Mouse (Mus musculus) heart, postnatal 0 days (tissue): ENCODE measurements at regions not wholly inside any gene's neighbourhood (a gene's known extent, or its start where the extent isn't known, plus 50 kb on each side); places are given as distances from the start of the nearest gene placed in this dataset.

ENCODE experiments used
- ATAC-seq: fragments of 200-750 bp; cut with Nextera tagmentation; 2 replicates; pipeline ENCODE4 v1.8.0; 2017; ENCODE audit warnings: low read depth, moderate number of reproducible peaks, moderate library complexity; ENCODE audit not compliant: insufficient read depth
- DNase-seq: peaks from one replicate; pipeline ENCODE4 v3.0.0-alpha.2; 2016; ENCODE audit warnings: low spot score
- H3K27ac ChIP-seq: fragments of 300-500 bp; sonication (generic); 2 replicates; pipeline ENCODE4 v1.5.1; 2014; ENCODE audit warnings: low read depth, mild to moderate bottlenecking
- H3K27me3 ChIP-seq: fragments of 300-500 bp; sonication (generic); 2 replicates; pipeline ENCODE4 v1.6.1; 2014; ENCODE audit warnings: low read length, mixed read lengths; ENCODE audit not compliant: control insufficient read depth, insufficient read depth
- H3K36me3 ChIP-seq: fragments of 300-500 bp; sonication (generic); replicated peaks from 2 replicates; pipeline ENCODE4 v1.6.1; 2014; ENCODE audit warnings: low read length, mixed read lengths; ENCODE audit not compliant: control insufficient read depth, insufficient read depth
- H3K4me1 ChIP-seq: fragments of 300-500 bp; sonication (generic); 2 replicates; pipeline ENCODE4 v1.6.1; 2014; ENCODE audit warnings: antibody characterized with exemption; ENCODE audit not compliant: control insufficient read depth, insufficient read depth
- H3K4me2 ChIP-seq: fragments of 300-500 bp; sonication (generic); 2 replicates; pipeline ENCODE4 v1.6.1; 2014; ENCODE audit warnings: low read depth, mild to moderate bottlenecking, low read length, moderate library complexity
- H3K4me3 ChIP-seq: fragments of 300-500 bp; sonication (generic); 2 replicates; pipeline ENCODE4 v1.5.1; 2014; ENCODE audit warnings: low read depth, low read length
- H3K9ac ChIP-seq: fragments of 300-500 bp; sonication (generic); replicated peaks from 2 replicates; pipeline ENCODE4 v1.6.1; 2014; ENCODE audit warnings: low read depth, low read length, mixed read lengths
- H3K9me3 ChIP-seq: fragments of 300-500 bp; sonication (generic); replicated peaks from 2 replicates; pipeline ENCODE4 v1.6.1; 2016; ENCODE audit warnings: low read length; ENCODE audit not compliant: control insufficient read depth
- CTCF ChIP-seq: IDR thresholded peaks from 2 replicates; pipeline ENCODE4 v1.5.1; 2016; ENCODE audit warnings: antibody characterized with exemption, control low read depth, low read depth
- EP300 ChIP-seq: IDR thresholded peaks from 2 replicates; pipeline ENCODE4 v1.6.1; 2016; ENCODE audit warnings: antibody characterized with exemption, low read depth
- whole genome bisulfite sequencing: fragments of 180-500 bp; shearing (Covaris S2); extraction: QIAGEN DNeasy Blood & Tissue Kit; methylation state at CpG from one replicate; pipeline ENCODE4 v1.1.7; 2014; 5-methylcytosine and 5-hydroxymethylcytosine counted together

DNA sequence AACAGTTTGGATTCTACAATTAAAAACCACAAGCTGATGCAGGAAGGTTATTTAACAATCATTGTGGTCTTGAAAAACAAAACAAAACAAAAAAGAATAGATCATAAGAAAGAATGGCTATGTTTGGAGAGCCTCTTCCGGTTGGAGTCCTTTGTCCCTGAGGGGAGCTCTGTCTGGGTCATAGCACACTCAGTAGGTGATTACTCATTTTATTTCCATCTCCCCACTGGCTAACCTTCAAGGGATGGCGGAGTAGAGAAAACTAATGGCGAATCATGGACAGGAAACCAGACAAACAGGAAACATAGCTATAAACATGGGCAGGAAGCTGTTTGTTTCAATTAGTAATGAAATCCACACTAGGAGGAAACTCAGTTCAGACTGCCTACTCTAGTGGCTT, 545.8 kb upstream of the Tenm3 start:
- TF ChIP-seq EP300 = no peak
- TF ChIP-seq CTCF = no peak
- ATAC-seq (no peak), DNase-seq (no peak)
- no peak overlapping the region for H3K9ac ChIP-seq
- no peak overlapping the region for H3K4me2 ChIP-seq
- H3K4me3 ChIP-seq = no peak overlapping the region
- H3K27me3 ChIP-seq = no peaks in the 10 kb centered on the region
- WGBS = 62% methylated on average over 3 of the region's 3 CpGs
- no peak overlapping the region for H3K27ac ChIP-seq
- no peaks in the 10 kb centered on the region for H3K9me3 ChIP-seq
- H3K36me3 ChIP-seq = no peaks in the 10 kb centered on the region
- no peaks in the 10 kb centered on the region for H3K4me1 ChIP-seq

DNA sequence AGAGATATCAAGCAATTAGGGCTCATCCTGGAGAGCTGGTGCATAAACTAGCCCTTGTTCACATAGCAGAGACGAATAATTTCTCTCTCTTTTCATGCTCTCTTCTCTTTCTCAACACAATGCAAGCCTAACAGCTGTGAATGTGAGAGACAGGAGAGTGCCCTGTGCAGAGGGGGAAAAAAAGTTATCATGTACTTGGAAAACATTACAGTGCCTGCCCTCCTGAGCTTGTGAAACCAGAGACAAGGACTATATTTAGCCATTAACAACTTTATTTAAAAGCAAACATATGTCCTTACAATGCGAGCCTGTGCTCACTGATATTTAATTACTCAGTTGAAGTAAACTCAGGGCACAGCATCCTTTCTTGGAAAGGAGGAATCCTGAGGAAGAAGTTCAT, 543.8 kb upstream of the Tenm3 start:
- no peak overlapping the region for H3K9ac ChIP-seq
- no peak overlapping the region for H3K4me2 ChIP-seq
- DNase-seq (no peak), ATAC-seq (0 out of 2 replicates have a peak, but pooled peaks have one; percentile 33)
- H3K9me3 ChIP-seq = no peaks in the 10 kb centered on the region
- no peaks in the 10 kb centered on the region for H3K4me1 ChIP-seq
- H3K27me3 ChIP-seq = no peaks in the 10 kb centered on the region
- TF ChIP-seq CTCF (no peak), EP300 (no peak)
- no peaks in the 10 kb centered on the region for H3K36me3 ChIP-seq
- WGBS = 18% methylated on average over 2 of the region's 2 CpGs
- no peak overlapping the region for H3K27ac ChIP-seq
- no peak overlapping the region for H3K4me3 ChIP-seq

DNA sequence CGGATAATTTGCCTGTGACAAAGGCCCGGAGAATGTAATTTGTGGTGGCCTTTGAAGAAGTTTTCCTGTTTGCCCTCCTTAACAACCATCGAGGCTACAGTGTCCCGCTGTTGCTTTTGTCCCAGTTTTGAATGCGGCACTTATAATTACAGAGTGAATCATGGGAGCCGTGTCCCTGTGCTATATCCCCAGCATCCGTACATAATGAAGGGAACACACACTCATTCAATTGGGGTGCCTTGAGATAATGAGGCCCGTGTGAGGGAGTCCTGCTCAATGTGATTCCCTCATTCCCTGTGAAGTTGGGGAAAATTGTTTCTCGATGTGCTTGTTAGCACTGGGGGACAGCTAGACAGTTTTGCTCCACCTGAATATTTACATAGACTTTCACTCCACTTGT, 528.9 kb upstream of the Tenm3 start:
- TF ChIP-seq EP300 = no peak
- no peak for TF ChIP-seq CTCF
- ATAC-seq (no peak), DNase-seq (no peak)
- Histone ChIP-seq H3K4me2 (no peak overlapping the region), H3K4me3 (no peak overlapping the region), H3K9me3 (no peaks in the 10 kb centered on the region), H3K27me3 (no peaks in the 10 kb centered on the region), H3K27ac (no peak overlapping the region), H3K36me3 (no peaks in the 10 kb centered on the region), H3K9ac (no peak overlapping the region), H3K4me1 (no peaks in the 10 kb centered on the region)
- 85% methylated on average over 9 of the region's 9 CpGs for WGBS

DNA sequence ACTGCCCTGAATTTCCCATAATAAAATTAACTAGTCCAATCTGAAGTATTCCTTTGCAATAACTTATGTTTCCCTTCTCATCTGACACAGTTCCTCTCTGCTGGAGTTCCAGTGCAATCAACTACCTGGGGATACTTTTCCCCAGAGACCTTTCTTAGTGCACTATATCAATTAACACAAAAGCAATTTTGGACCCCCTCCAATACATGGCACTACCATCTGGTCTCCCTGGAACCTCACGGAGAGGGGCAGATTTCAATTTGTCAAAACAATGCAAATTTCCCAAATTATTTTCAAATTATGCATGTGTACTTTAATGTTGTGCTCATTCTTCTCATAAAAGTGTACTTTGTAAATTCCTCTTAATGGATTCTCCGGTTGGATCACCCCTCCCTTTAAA, 518.9 kb upstream of the Tenm3 start:
- Histone ChIP-seq H3K27ac (no peak overlapping the region), H3K4me1 (no peaks in the 10 kb centered on the region), H3K9ac (no peak overlapping the region), H3K4me3 (no peak overlapping the region), H3K9me3 (no peaks in the 10 kb centered on the region), H3K4me2 (no peak overlapping the region), H3K27me3 (no peaks in the 10 kb centered on the region), H3K36me3 (no peaks in the 10 kb centered on the region)
- TF ChIP-seq EP300 = no peak
- TF ChIP-seq CTCF = no peak
- DNase-seq (no peak), ATAC-seq (no peak)
- WGBS = 77% methylated on average over 2 of the region's 2 CpGs

DNA sequence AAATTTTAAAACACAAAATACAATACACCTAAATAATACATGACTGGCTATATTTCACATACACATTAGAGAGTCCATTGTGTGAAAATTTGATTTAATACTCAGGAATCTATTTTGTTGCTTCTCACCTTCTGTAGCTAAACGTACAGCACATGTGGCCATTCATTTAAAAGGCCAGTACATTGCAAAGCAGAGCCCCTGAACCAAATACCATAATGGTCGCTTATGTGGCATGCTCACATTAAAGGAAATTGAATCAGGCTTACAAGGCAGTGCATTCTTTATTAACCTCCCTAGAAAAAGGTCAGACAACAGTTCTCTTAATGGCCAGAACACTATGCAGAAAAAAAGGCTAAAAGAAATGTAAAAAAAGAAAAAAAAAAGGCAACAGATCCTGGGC, 517.7 kb upstream of the Tenm3 start:
- TF ChIP-seq EP300 = no peak
- no peak for TF ChIP-seq CTCF
- Histone ChIP-seq H3K9me3 (no peaks in the 10 kb centered on the region), H3K36me3 (no peaks in the 10 kb centered on the region), H3K4me1 (no peaks in the 10 kb centered on the region), H3K4me3 (no peak overlapping the region), H3K4me2 (no peak overlapping the region), H3K27me3 (no peaks in the 10 kb centered on the region), H3K9ac (no peak overlapping the region), H3K27ac (no peak overlapping the region)
- 79% methylated on average over 2 of the region's 2 CpGs for WGBS
- DNase-seq (no peak), ATAC-seq (no peak)

DNA sequence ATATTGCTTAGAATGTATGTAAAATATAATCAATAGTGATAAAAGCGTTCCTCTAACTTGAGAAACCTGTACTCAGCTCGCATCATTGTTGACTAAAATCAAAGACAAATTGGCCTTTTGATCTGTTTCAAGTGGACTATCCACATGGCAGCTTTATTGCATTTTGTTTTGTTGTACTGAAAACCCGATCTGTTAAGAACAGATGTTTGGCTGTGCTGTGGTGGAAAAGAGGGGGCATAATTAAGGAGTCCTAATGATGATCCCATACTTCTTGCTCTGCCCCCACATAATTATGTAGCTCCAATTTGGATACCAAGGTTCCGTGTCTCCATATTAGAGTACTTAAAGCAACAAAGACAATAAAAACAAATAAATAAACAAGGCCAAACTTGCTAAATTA, 516.4 kb upstream of the Tenm3 start:
- Histone ChIP-seq H3K27me3 (no peaks in the 10 kb centered on the region), H3K4me2 (no peak overlapping the region), H3K9ac (no peak overlapping the region), H3K27ac (no peak overlapping the region), H3K4me3 (no peak overlapping the region), H3K4me1 (no peaks in the 10 kb centered on the region), H3K36me3 (no peaks in the 10 kb centered on the region), H3K9me3 (no peaks in the 10 kb centered on the region)
- WGBS = 83% methylated on average over 4 of the region's 4 CpGs
- DNase-seq (no peak), ATAC-seq (no peak)
- TF ChIP-seq EP300 = no peak
- no peak for TF ChIP-seq CTCF
